Mouse (Mus musculus): ENCODE measurements around the gene Clec2i. TPM values are rescaled to one million over a fixed set of nuclear protein-coding genes. Genes with fewer than 3 reads are reported as not detected.
A peak's percentile ranks its signal among the peaks of the same experiment; 100 is the strongest.
"Not testable (repeated sequence)": the region's sequence is repeated elsewhere in the genome, so short reads cannot be mapped to it uniquely, and the experiment has no call there.

Clec2i gene
- polyA plus RNA-seq (2016; fragmentation: Nextera tagmentation; extraction: Ambion mirVana), result not detected in 2 replicates

- H3K4me3 ChIP-seq; H3K27ac ChIP-seq; H3K27me3 ChIP-seq (ENCODE audit: insufficient read depth, poor library complexity, severe bottlenecking); DNase-seq (ENCODE audit: low spot score); H3K36me3 ChIP-seq; H3K4me1 ChIP-seq (replicated peaks); H3K9me3 ChIP-seq: not testable (repeated sequence)
- 87% methylated on average over 6 of the region's 6 CpGs for WGBS
Observed at GRCm38 (mm10) chr6:128887091-128887790, at the start of gene Clec2i. TSS of gene Clec2i (plus strand) at chr6:128887588.

GRCm38 (mm10) chr6:128838342-128839265 is 48.8 kb upstream of the Clec2i start:
- Histone ChIP-seq H3K27me3 (ENCODE audit: insufficient read depth, poor library complexity, severe bottlenecking) (no peaks in the 10 kb centered on the region), H3K4me1 (replicated peaks) (peaks cover 20% of the 10 kb centered on the region), H3K36me3 (no peaks in the 10 kb centered on the region), H3K9me3 (no peaks in the 10 kb centered on the region), H3K27ac (peak overlapping the region; percentile 93), H3K4me3 (peak overlapping the region; percentile 75)
- DNase-seq (ENCODE audit: low spot score), result peak; percentile 90
- WGBS, result under 1% methylated on average over 49 of the region's 49 CpGs

GRCm38 (mm10) chr6:128839266-128839771 is 48.1 kb upstream of the Clec2i start:
- peak; percentile 90 for DNase-seq (ENCODE audit: low spot score)
- Histone ChIP-seq H3K36me3 (no peaks in the 10 kb centered on the region), H3K27me3 (ENCODE audit: insufficient read depth, poor library complexity, severe bottlenecking) (no peaks in the 10 kb centered on the region), H3K4me1 (replicated peaks) (peaks cover 25% of the 10 kb centered on the region), H3K4me3 (peak overlapping the region; percentile 75), H3K27ac (peak overlapping the region; percentile 93), H3K9me3 (no peaks in the 10 kb centered on the region)
- WGBS, result under 1% methylated on average over 17 of the region's 17 CpGs

- DNase-seq (ENCODE audit: low spot score), result peak; percentile 15
- Histone ChIP-seq H3K4me3 (peak overlapping the region; percentile 75), H3K9me3 (no peaks in the 10 kb centered on the region), H3K4me1 (replicated peaks) (peaks cover 30% of the 10 kb centered on the region), H3K27ac (no peak overlapping the region), H3K36me3 (no peaks in the 10 kb centered on the region), H3K27me3 (ENCODE audit: insufficient read depth, poor library complexity, severe bottlenecking) (no peaks in the 10 kb centered on the region)
- WGBS, result 73% methylated on average over 7 of the region's 7 CpGs
Observed at GRCm38 (mm10) chr6:128839921-128840320, 47.5 kb upstream of the Clec2i start.

GRCm38 (mm10) chr6:128840669-128841068 is 46.7 kb upstream of the Clec2i start:
- H3K27ac ChIP-seq; DNase-seq (ENCODE audit: low spot score); H3K4me3 ChIP-seq; H3K9me3 ChIP-seq; H3K36me3 ChIP-seq; H3K27me3 ChIP-seq (ENCODE audit: insufficient read depth, poor library complexity, severe bottlenecking): not testable (repeated sequence)
- H3K4me1 ChIP-seq (replicated peaks), result peaks cover 35% of the 10 kb centered on the region
- 87% methylated on average over 3 of the region's 3 CpGs for WGBS

- WGBS, result 47% methylated on average over 4 of the region's 4 CpGs
- no peaks in the 10 kb centered on the region for H3K36me3 ChIP-seq
- peak overlapping the region; percentile 70 for H3K4me3 ChIP-seq
- peak; percentile 9 for DNase-seq (ENCODE audit: low spot score)
- peaks cover 35% of the 10 kb centered on the region for H3K4me1 ChIP-seq (replicated peaks)
- H3K9me3 ChIP-seq, result no peaks in the 10 kb centered on the region
- no peak overlapping the region for H3K27ac ChIP-seq
- H3K27me3 ChIP-seq (ENCODE audit: insufficient read depth, poor library complexity, severe bottlenecking), result no peaks in the 10 kb centered on the region
Observed at GRCm38 (mm10) chr6:128841327-128842089, 45.9 kb upstream of the Clec2i start.

GRCm38 (mm10) chr6:128842356-128842944 is 44.9 kb upstream of the Clec2i start:
- peak overlapping the region; percentile 70 for H3K4me3 ChIP-seq
- H3K9me3 ChIP-seq, result no peaks in the 10 kb centered on the region
- DNase-seq (ENCODE audit: low spot score), result no peak
- H3K27me3 ChIP-seq (ENCODE audit: insufficient read depth, poor library complexity, severe bottlenecking), result no peaks in the 10 kb centered on the region
- under 1% methylated on average over 20 of the region's 20 CpGs for WGBS
- no peaks in the 10 kb centered on the region for H3K36me3 ChIP-seq
- H3K4me1 ChIP-seq (replicated peaks), result peaks cover 30% of the 10 kb centered on the region
- peak overlapping the region; percentile 85 for H3K27ac ChIP-seq

GRCm38 (mm10) chr6:128842945-128843478 is 44.4 kb upstream of the Clec2i start:
- H3K4me3 ChIP-seq, result peak overlapping the region; percentile 70
- peak; percentile 94 for DNase-seq (ENCODE audit: low spot score)
- H3K4me1 ChIP-seq (replicated peaks), result peaks cover 27% of the 10 kb centered on the region
- peak overlapping the region; percentile 88 for H3K27ac ChIP-seq
- whole genome bisulfite sequencing, result under 1% methylated on average over 44 of the region's 44 CpGs
- H3K36me3 ChIP-seq, result no peaks in the 10 kb centered on the region
- no peaks in the 10 kb centered on the region for H3K27me3 ChIP-seq (ENCODE audit: insufficient read depth, poor library complexity, severe bottlenecking)
- H3K9me3 ChIP-seq, result no peaks in the 10 kb centered on the region

- Histone ChIP-seq H3K36me3 (no peaks in the 10 kb centered on the region), H3K4me1 (replicated peaks) (peaks cover 27% of the 10 kb centered on the region), H3K9me3 (no peaks in the 10 kb centered on the region), H3K27me3 (ENCODE audit: insufficient read depth, poor library complexity, severe bottlenecking) (no peaks in the 10 kb centered on the region), H3K27ac (peak overlapping the region; percentile 88), H3K4me3 (peak overlapping the region; percentile 70)
- peak; percentile 63 for DNase-seq (ENCODE audit: low spot score)
- under 1% methylated on average over 22 of the region's 22 CpGs for WGBS
Observed at GRCm38 (mm10) chr6:128843479-128843992, 43.9 kb upstream of the Clec2i start.

GRCm38 (mm10) chr6:128844131-128844530 is 43.3 kb upstream of the Clec2i start:
- DNase-seq (ENCODE audit: low spot score), result peak; percentile 14
- Histone ChIP-seq H3K36me3 (no peaks in the 10 kb centered on the region), H3K27ac (no peak overlapping the region), H3K9me3 (no peaks in the 10 kb centered on the region), H3K4me1 (replicated peaks) (peaks cover 27% of the 10 kb centered on the region), H3K27me3 (ENCODE audit: insufficient read depth, poor library complexity, severe bottlenecking) (no peaks in the 10 kb centered on the region), H3K4me3 (peak overlapping the region; percentile 70)
- WGBS, result 40% methylated on average over 8 of the region's 8 CpGs

GRCm38 (mm10) chr6:128844586-128845080 is 42.8 kb upstream of the Clec2i start:
- WGBS, result 84% methylated on average over 5 of the region's 5 CpGs
- Histone ChIP-seq H3K36me3 (no peaks in the 10 kb centered on the region), H3K27me3 (ENCODE audit: insufficient read depth, poor library complexity, severe bottlenecking) (no peaks in the 10 kb centered on the region), H3K27ac (no peak overlapping the region), H3K9me3 (no peaks in the 10 kb centered on the region), H3K4me1 (replicated peaks) (peaks cover 27% of the 10 kb centered on the region), H3K4me3 (no peak overlapping the region)
- DNase-seq (ENCODE audit: low spot score), result no peak

Measured in hindbrain, embryonic 10.5 days (tissue).